Mouse (Mus musculus) embryonic facial prominence, embryonic 15.5 days (tissue): ENCODE measurements around the gene Atxn7. TPM values are rescaled to one million over a fixed set of nuclear protein-coding genes. Genes with fewer than 3 reads are reported as not detected.

Experiments used
- ATAC-seq: fragments of 200-750 bp; cut with Nextera tagmentation; 2 replicates; pipeline ENCODE4 v1.8.0; 2017; ENCODE audit warnings: low read depth, moderate TSS enrichment; ENCODE audit not compliant: insufficient number of reproducible peaks, low FRiP score, low TSS enrichment
- H3K27ac ChIP-seq: fragments of 300-500 bp; sonication (generic); replicated peaks from 2 replicates; pipeline ENCODE4 v1.5.1; 2015; ENCODE audit warnings: mild to moderate bottlenecking, inconsistent platforms
- H3K27me3 ChIP-seq: fragments of 300-500 bp; sonication (generic); 2 replicates; pipeline ENCODE4 v1.6.1; 2015; ENCODE audit warnings: inconsistent platforms
- H3K36me3 ChIP-seq: fragments of 300-500 bp; sonication (generic); 2 replicates; pipeline ENCODE4 v1.6.1; 2015; ENCODE audit warnings: mild to moderate bottlenecking, inconsistent platforms
- H3K4me1 ChIP-seq: fragments of 300-500 bp; sonication (generic); 2 replicates; pipeline ENCODE4 v1.6.1; 2015; ENCODE audit warnings: inconsistent platforms
- H3K4me2 ChIP-seq: fragments of 300-500 bp; sonication (generic); replicated peaks from 2 replicates; pipeline ENCODE4 v1.6.1; 2015; ENCODE audit warnings: mild to moderate bottlenecking, inconsistent platforms
- H3K4me3 ChIP-seq: fragments of 300-500 bp; sonication (generic); replicated peaks from 2 replicates; pipeline ENCODE4 v1.5.1; 2015; ENCODE audit warnings: mild to moderate bottlenecking, inconsistent platforms
- H3K9ac ChIP-seq: fragments of 300-500 bp; sonication (generic); 2 replicates; pipeline ENCODE4 v1.6.1; 2015; ENCODE audit warnings: inconsistent platforms
- H3K9me3 ChIP-seq: fragments of 300-500 bp; sonication (generic); replicated peaks from 2 replicates; pipeline ENCODE4 v1.6.1; 2016; ENCODE audit warnings: inconsistent platforms
- WGBS: fragments of 180-500 bp; shearing (Covaris S2); methylation state at CpG from one replicate; pipeline ENCODE4 v1.1.7; 2015; 5-methylcytosine and 5-hydroxymethylcytosine counted together
- polyA plus RNA-seq: library from polyadenylated mRNA; unstranded; fragments of >200 nt; fragmentation: Nextera tagmentation; extraction: Ambion mirVana; gene quantifications from 2 replicates; pipeline ENCODE4 v1.2.1, GENCODE M21; 2015

The Atxn7 gene
- polyA plus RNA-seq, 1 experiment from 2014 or later = 6.2 TPM

GRCm38 (mm10) chr14:14065142-14065498 lies 103.9 kb downstream of the Atxn7 start:
- H3K4me1 ChIP-seq = peaks cover 30% of the 10 kb centered on the region
- no peak overlapping the region for H3K9ac ChIP-seq
- no peaks in the 10 kb centered on the region for H3K36me3 ChIP-seq
- H3K4me2 ChIP-seq = no peak overlapping the region
- ATAC-seq = peak; percentile 39; the same call in 1 of the 2 replicates
- no peak overlapping the region for H3K4me3 ChIP-seq
- 0 out of 2 replicates have a peak overlapping the region, but pooled peaks have one; percentile 44 for H3K27ac ChIP-seq
- no peaks in the 10 kb centered on the region for H3K9me3 ChIP-seq
- no peaks in the 10 kb centered on the region for H3K27me3 ChIP-seq
- WGBS = 29% methylated on average over 4 of the region's 4 CpGs

GRCm38 (mm10) chr14:14066241-14066640 lies 105.0 kb downstream of the Atxn7 start:
- Histone ChIP-seq H3K27me3 (no peaks in the 10 kb centered on the region), H3K27ac (no peak overlapping the region), H3K9ac (no peak overlapping the region), H3K4me2 (no peak overlapping the region), H3K36me3 (no peaks in the 10 kb centered on the region), H3K4me1 (peaks cover 41% of the 10 kb centered on the region), H3K9me3 (no peaks in the 10 kb centered on the region), H3K4me3 (no peak overlapping the region)
- 66% methylated on average over 6 of the region's 6 CpGs for WGBS
- ATAC-seq = no peak

GRCm38 (mm10) chr14:14067648-14068472 lies 106.6 kb downstream of the Atxn7 start:
- no peaks in the 10 kb centered on the region for H3K36me3 ChIP-seq
- ATAC-seq = 0 out of 2 replicates have a peak, but pooled peaks have one; percentile 13
- H3K27me3 ChIP-seq = no peaks in the 10 kb centered on the region
- peak overlapping the region; percentile 24; the same call in 1 of the 2 replicates for H3K9ac ChIP-seq
- WGBS = 5% methylated on average over 10 of the region's 10 CpGs
- H3K4me3 ChIP-seq = peak overlapping the region; percentile 16
- H3K27ac ChIP-seq = peak overlapping the region; percentile 83
- peaks cover 41% of the 10 kb centered on the region for H3K4me1 ChIP-seq
- H3K4me2 ChIP-seq = peak overlapping the region; percentile 40
- no peaks in the 10 kb centered on the region for H3K9me3 ChIP-seq

GRCm38 (mm10) chr14:14068553-14068952 lies 107.3 kb downstream of the Atxn7 start:
- 36% methylated on average over 3 of the region's 3 CpGs for WGBS
- no peak for ATAC-seq
- no peaks in the 10 kb centered on the region for H3K36me3 ChIP-seq
- no peak overlapping the region for H3K4me3 ChIP-seq
- no peaks in the 10 kb centered on the region for H3K9me3 ChIP-seq
- H3K9ac ChIP-seq = no peak overlapping the region
- H3K4me1 ChIP-seq = peaks cover 34% of the 10 kb centered on the region
- peak overlapping the region; percentile 83 for H3K27ac ChIP-seq
- no peak overlapping the region for H3K4me2 ChIP-seq
- no peaks in the 10 kb centered on the region for H3K27me3 ChIP-seq

- WGBS = 32% methylated on average over 6 of the region's 6 CpGs
- Histone ChIP-seq H3K27me3 (no peaks in the 10 kb centered on the region), H3K4me1 (peaks cover 22% of the 10 kb centered on the region), H3K4me3 (no peak overlapping the region), H3K4me2 (no peak overlapping the region), H3K9me3 (no peaks in the 10 kb centered on the region), H3K9ac (no peak overlapping the region), H3K27ac (no peak overlapping the region), H3K36me3 (no peaks in the 10 kb centered on the region)
- no peak for ATAC-seq
Measured at GRCm38 (mm10) chr14:14070541-14071315, 109.5 kb downstream of the Atxn7 start.

- Histone ChIP-seq H3K36me3 (no peaks in the 10 kb centered on the region), H3K9ac (no peak overlapping the region), H3K4me1 (peaks cover 22% of the 10 kb centered on the region), H3K27me3 (no peaks in the 10 kb centered on the region), H3K27ac (no peak overlapping the region), H3K4me3 (no peak overlapping the region), H3K4me2 (no peak overlapping the region), H3K9me3 (no peaks in the 10 kb centered on the region)
- no peak for ATAC-seq
- 64% methylated on average over 4 of the region's 4 CpGs for WGBS
Measured at GRCm38 (mm10) chr14:14071456-14071855, 110.2 kb downstream of the Atxn7 start.

- Histone ChIP-seq H3K36me3 (peaks cover 5% of the 10 kb centered on the region; the same call in 1 of the 2 replicates), H3K4me3 (no peak overlapping the region), H3K4me2 (no peak overlapping the region), H3K9me3 (no peaks in the 10 kb centered on the region), H3K4me1 (no peaks in the 10 kb centered on the region), H3K27ac (no peak overlapping the region), H3K9ac (no peak overlapping the region), H3K27me3 (no peaks in the 10 kb centered on the region)
- WGBS = 89% methylated on average over 6 of the region's 6 CpGs
- ATAC-seq = no peak
Measured at GRCm38 (mm10) chr14:14080604-14081194, 119.5 kb downstream of the Atxn7 start.

GRCm38 (mm10) chr14:14083811-14084210 lies 122.6 kb downstream of the Atxn7 start:
- no peak overlapping the region for H3K27ac ChIP-seq
- H3K9ac ChIP-seq = no peak overlapping the region
- 83% methylated on average over 8 of the region's 8 CpGs for WGBS

GRCm38 (mm10) chr14:14086711-14087263 lies 125.5 kb downstream of the Atxn7 start:
- no peak overlapping the region for H3K4me2 ChIP-seq
- H3K9me3 ChIP-seq = no peaks in the 10 kb centered on the region
- no peak overlapping the region for H3K27ac ChIP-seq
- H3K9ac ChIP-seq = no peak overlapping the region
- no peaks in the 10 kb centered on the region for H3K27me3 ChIP-seq
- ATAC-seq = no peak
- H3K36me3 ChIP-seq = peaks cover 24% of the 10 kb centered on the region
- 84% methylated on average over 4 of the region's 4 CpGs for WGBS
- H3K4me3 ChIP-seq = no peak overlapping the region
- H3K4me1 ChIP-seq = no peaks in the 10 kb centered on the region

More at GRCm38 (mm10) chr14:14083811-14084210, 122.6 kb downstream of the Atxn7 start:
- Histone ChIP-seq H3K4me2 (no peak overlapping the region), H3K4me3 (no peak overlapping the region), H3K4me1 (no peaks in the 10 kb centered on the region), H3K27me3 (no peaks in the 10 kb centered on the region), H3K36me3 (peaks cover 7% of the 10 kb centered on the region; the same call in 1 of the 2 replicates), H3K9me3 (no peaks in the 10 kb centered on the region)
- ATAC-seq = no peak

GRCm38 (mm10) chr14:14087348-14087747 lies 126.1 kb downstream of the Atxn7 start:
- no peak for ATAC-seq
- Histone ChIP-seq H3K36me3 (peaks cover 28% of the 10 kb centered on the region), H3K27me3 (no peaks in the 10 kb centered on the region), H3K4me2 (no peak overlapping the region), H3K4me3 (no peak overlapping the region), H3K4me1 (no peaks in the 10 kb centered on the region), H3K27ac (no peak overlapping the region), H3K9me3 (no peaks in the 10 kb centered on the region), H3K9ac (no peak overlapping the region)
- 52% methylated on average over 6 of the region's 6 CpGs for WGBS
